Mouse (Mus musculus) frontal cortex, postnatal 25 days (tissue): Measurements from ENCODE around the gene Gigyf2.
A peak's percentile ranks its signal among the peaks of the same experiment; 100 is the strongest.

Experiments used
- DNase-seq, 2 experiments: peaks; one replicate each; pipeline ENCODE4 v3.0.0; 2022; ENCODE audit warnings: low spot score in 2 of 2

Gigyf2 gene

DNA sequence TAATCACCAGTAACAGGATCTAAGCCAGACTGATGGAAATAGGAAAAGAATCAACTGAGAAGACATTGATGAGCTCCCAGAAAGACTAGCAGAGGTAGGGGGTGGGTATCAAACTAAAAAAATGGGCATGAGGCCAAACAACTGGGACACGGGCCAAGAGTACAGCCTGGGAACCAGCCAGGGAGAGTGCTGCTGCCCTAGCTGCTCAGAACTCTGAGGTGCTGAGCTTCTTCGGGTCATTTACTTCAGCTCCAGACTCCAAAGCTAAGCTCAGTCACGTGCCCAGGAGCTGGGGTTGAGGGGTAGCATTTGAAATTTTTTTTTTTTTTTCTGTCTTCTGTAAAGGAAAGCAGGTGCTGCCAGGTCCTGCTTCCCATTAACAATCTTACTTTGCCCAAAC, 10.1 kb upstream of the Gigyf2 start:
- peak; percentile 12 to 17 for DNase-seq

DNA sequence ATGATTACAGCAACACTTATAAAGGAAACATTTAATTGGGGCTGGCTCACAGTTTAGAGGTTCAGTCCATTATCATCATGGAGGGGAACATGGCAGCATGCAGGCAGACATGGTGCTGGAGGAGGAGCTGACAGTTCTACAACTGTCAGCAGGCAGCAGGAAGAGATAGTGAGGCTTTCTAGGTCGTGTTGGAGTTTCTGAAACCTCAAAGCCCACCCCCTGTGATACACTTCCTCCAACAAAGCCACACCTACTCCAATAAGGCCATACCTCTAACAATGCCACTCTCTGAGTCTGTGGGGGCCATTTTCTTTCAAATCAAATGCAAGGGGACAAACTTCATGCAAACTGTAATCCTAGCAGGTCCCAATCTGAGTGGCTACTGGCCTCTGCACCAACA, 5.7 kb upstream of the Gigyf2 start:
- no peak for DNase-seq

DNA sequence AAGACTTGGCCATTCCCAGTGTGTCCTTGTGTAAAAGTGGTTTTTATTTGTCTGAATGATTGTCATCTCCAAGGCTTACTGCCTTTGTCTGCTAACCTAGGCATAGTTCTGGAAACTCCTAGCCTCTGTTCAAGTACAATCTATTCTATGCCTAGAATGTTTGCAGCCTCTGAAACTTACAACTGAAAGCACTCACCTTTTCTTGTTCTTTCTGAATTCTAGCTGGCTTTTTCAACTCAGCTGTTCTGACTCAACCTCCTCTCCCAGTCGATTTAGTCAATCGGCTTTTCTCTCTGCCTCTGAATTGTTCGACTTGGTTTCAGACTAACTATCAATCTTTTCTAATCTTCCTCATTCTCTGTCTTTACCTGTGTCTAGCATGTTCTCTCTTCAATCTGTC, 4.0 kb upstream of the Gigyf2 start:
- no peak for DNase-seq

DNA sequence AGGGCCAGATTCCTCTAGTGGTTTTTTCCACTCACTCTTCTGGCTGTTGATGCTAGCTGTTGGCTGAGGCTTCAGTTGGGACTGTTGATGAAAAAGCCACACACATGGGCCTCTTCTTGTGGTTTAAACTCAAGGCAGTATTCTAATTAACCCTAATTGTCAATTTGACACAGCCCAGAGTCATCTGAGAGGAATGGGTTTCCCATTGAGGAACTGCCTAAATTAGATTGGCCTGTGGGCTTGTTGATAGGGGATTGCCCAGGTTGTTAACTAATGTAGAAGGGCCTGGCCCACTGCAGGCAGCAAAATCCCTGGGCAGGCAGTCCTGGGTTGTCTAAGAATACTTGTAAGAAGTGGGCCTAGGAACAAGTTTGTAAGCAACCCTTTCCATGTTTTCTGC, 2.1 kb upstream of the Gigyf2 start:
- DNase-seq = no peak

DNA sequence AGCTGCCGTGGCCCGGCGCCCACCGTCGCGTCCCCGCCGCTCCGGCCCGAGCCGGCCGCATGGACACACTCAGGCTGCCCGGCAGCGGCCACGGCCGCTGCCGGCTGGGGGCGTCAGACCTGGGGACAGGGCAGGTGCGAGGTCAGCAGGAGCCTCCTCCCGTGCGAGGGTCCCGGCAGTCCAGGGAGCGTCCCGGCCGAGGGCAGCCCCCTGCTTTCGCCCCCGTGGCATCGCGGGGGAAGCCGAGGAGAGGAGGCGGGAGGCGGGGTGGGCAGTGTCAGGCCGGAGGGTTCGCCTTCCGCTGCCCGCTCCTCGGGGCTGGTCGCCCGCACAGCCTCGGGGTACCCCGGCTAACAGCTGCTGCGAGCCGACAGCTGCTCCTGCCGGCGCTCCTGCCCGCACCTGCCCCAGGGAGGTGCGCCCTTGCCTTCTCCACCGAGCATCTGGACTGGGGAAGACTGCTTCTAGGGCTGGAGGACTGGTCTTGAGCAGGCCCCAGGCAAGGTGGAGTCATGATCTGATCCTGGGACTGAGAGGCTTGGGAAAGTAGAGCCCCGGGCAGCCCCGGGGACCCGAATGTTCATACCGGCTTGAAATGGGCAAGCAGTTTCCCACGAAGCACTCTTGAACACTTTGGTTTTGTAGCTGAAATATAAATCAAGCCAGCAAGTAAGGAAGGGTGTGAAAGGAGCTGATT, 515 bp downstream of the Gigyf2 start:
- DNase-seq = peak; percentile 15 to 22

DNA sequence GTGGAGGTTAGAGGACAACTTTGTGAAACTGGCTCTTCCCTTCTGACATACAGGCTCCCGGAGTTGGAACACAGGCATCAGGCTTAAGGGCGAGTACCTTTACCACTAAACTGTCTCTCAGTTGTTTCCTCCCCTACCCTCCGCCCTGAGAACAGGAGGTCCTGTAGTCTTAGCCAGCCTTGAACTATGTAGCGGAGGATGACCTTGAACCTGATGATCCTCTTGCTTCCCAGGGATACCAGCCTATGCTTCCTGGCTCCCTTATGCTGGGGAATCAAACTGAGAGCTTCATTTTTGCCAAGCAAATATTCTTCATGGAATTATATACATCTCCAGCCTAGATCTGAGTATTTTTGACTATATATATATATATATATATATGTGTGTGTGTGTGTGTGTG, 5.0 kb downstream of the Gigyf2 start:
- DNase-seq = no peak

DNA sequence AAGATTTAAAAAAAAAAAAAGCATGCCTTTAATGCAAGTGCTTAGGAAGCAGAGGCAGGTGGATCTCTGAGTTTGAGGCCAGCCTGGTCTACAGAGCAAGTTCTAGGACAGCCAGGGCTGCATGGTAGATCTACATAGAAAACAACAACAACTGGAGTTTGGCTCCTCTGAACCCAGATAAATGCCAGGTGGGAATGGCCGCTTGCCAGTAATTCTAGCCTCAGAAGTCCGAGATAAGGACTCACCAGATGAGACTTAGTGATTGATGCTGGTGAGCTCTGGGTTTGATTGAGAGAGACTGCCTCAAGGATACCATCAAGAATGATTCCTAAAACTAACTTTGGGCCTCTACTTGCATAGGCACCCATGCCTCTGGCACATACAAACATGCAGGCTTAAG, 23.8 kb downstream of the Gigyf2 start:
- no peak for DNase-seq

DNA sequence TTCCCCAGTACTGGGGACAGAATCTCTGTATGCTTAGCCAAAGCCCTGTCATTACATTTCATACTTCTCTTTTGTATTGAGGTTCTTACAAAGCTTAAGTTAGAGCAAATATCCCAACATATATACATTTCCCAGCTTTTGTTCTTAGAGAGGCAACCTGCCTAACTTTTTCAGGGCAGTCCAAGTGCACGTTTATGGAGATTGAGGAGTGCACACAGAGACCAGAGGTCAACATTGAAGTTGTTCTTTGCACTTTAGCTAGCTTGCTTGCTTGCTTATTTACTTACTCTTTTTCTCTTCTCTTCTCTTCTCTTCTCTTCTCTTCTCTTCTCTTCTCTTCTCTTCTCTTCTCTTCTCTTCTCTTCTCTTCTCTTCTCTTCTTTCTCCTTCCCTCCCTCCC, 33.5 kb downstream of the Gigyf2 start:
- no peak for DNase-seq

DNA sequence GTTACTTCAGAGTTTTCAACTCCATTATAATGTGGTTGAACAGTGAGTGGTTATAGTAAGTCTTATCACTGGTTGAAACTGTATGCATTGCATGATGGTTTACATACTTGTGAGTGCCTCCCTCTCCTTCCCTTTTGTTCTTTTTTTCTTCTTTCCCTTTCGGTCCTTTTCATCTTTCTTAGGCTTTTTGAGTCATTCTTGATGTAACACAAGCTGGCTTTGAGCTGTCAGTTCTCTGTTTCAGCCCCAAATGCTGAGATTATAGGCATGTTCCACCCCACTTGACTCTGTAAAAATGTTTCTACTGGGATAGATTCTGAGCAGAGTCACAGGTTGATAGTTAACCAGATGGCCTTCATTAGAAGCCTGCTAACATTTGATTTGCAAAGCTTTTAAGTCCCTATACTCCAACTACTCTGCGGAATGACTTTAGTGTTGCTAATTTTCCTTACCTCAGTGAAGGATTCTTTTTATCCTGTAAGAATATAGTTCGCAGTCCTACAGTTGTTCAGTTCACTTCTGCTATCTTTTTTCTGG, 51.3 kb downstream of the Gigyf2 start:
- DNase-seq = no peak

DNA sequence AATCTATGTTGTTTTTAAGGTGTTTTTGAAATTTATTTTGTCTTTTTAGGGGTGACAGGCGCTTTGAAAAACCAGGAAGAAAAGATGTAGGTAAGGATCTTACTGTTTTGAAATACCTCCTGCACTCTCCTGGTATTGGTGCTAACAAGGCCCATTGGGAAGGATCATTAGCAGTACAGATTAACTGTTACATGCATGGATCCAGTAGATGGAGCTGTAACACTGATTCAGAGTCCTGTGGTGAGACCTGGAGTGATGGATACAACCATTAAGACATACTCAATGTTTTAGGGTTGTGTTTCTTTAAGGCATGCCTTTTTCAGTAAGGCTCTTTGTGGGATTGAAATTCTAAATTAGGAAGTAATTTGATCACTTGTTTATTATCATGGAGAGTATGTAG, 53.1 kb downstream of the Gigyf2 start:
- DNase-seq = no peak

DNA sequence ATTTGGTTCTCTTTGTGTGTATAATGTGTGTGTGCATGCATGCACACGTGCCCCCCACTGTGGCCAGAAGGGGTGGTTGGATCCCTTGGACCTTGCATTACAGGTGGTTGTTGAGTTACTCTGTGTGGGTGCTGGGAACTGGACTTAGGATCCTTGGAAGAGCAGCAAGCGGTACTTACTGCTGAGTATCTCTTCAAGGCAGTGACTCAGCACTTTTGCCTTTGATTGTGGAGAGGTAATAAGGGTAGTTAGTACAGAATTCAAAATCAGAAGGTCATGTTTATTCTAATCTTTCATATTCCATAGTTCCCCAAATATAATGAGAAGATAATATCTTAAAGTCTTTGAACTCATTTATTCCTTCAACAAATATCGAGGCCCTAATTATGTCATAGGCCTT, 54.4 kb downstream of the Gigyf2 start:
- DNase-seq = no peak

DNA sequence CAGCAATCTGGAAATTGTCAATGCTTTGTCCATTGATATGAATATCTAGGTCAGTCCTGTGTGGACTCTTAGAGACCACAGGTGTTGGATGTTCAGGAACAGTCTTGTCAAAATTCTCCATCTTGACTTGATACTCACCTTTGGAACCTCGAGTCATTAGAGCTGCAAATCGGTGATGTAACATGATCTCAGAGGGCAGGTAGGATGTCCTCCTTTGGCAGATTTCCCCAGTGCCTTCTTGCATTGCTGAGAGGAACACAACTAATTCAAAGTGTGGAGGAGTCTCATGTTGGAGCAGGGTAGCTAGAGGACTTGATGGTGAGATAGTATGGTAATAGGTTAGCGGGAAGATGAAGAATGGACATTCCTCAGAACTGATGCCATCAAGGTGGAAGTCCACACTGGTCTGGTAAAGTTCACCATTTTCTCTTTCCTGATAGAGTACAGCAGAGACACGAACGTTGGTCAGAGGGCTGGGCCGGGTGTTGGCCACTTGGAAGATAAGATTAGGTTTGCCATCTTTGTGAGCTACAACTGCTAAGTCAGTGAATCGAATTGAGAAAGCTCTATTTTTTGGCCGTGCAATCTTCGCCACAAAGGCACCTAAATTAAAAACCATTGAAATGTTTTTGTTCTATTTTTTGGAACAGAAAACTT, 59.8 kb downstream of the Gigyf2 start:
- no peak for DNase-seq

DNA sequence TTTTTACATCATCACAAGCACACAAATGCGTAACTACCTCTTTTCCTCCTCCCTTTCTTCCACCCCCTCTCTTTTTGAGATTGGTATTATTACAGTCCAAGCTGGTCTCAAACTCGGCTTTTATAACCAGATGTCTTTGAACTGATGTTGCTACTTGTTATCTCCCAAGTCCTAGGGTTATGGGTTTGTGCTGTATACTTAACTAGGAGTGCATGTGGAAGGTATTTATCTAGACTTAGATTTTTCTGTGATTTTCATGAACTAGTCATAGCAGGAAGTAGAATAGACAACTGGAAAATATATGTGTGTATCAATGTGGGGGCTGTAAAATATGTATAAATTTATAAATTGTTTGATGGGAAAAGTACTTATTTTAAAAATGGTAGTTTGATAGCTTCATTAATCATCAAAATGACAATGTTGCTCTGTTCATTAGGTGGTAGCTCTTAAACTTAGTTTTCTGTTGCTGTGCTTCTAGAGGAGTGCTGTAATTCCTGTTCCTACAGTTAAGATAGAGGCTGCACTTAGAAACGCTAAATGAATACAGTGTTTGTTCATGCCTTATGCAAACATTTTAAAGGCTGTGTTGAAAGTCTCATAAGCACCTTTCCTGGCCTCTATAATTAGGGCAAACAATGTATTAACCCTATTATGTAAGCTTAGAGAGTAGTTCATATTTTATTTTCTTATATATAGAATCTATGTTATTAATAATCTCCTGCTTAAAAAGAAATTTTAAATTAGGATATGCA, 66.8 kb downstream of the Gigyf2 start:
- DNase-seq = no peak

DNA sequence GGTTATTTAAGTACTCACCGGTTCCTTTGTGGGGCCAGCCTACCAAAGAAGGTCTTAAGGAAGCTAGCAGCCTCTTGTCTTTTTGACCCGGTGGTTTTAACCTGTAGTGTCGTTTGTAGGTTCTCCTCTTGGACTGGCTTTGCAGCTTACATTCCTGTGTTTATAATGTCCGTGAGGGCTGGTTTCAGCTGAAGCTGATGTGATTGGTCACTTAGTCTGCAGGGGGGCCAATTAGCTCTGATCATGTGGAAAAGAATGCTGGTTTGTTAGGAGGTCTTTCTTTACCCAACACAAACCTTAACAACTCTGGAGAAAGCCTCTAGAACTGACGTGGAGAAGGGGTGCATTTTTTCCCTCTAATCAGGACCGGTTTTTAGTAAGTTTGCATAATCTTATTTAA, 67.8 kb downstream of the Gigyf2 start, which contains the start of gene Kcnj13:
Gene Kcnj13, minus strand, starts transcription at position 136 of the 400 bp plus-strand sequence.
- DNase-seq = no peak

DNA sequence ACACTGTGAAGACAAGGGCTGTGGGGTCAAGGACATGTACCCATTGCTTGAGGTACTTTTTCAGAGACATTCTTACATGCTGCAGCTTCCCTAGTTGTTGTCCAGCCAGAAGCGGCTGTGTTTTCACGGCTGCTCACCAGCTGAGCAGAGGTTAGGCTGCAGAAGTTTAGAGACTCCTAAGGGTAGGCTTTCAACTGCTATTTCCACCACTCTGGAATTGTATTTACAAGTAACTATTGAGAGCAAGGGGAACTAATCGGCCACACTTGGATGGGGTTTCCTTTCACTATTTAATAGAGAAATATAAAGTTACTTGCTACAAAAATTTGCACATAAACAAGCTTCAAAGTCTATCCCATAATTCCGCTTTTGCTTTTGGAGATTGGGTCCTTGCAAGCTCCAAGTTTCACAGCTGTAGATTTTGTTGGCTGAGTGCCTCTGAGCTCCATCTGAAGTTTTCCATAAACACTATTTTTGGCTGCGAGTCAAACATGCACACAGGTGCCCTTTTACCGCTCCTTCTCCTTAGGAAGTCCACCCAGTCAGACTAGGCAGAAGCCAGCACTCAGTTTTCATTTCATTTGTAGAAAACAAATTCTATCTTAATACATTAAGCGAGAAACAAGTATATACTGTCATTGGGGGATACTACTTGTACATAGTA, 70.3 kb downstream of the Gigyf2 start:
- DNase-seq = no peak

DNA sequence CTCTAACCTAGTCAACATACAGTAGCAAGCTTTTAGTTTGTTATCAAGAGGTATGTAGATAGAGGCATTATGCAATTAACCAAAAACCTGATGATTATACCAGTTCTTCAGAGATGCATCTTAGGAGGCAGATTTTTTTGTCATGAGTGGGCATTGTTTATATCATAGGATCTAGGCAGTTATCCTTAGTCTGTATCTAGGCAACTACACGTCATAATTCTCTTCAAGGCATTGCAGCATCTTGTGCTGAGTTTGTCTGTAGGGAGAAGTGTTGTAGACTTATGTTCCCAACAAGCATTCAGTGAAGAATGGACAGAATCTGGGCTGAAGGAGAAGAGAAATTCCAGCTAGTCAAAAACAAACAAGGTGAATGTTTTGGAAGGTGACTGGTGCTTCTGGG, 77.9 kb downstream of the Gigyf2 start:
- no peak for DNase-seq

DNA sequence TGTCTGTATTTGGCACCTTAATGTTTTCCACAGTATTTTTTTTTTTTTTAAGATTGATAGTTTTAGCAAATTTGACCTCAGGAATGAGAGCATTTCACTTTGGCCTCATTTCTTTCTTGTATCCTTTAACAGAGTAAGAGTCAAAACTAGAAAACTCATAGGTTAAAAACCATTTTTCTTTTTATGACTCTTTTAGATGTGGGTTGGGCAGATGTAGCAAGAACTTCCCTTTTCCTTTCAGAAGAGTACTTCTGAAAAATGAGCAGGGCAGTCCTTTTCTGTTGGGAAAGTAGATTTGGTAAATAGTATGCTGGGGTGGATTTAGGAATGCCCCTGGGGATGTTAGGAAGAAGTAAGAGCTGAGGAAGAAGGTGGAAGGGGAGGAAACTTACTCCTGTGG, 79.2 kb downstream of the Gigyf2 start:
- no peak for DNase-seq

DNA sequence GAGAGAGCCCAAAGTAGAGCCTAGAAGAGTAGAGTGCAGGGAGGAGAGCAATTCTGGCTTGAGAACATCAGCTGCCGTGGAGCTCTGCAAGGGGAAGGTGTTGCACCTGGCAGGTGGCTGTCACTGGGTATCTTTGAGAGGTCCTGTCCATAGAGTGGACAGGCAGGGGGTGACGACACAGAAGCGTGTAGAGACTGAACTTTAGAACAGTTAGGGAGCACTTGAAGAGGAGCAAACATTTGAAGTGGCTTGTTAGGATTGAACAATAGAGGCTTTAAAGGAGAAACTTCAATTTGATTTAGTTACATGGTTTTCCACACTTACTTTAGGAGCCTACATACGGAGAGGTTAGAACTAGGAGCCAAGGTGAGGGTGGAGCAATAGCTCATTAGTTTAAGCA, 82.6 kb downstream of the Gigyf2 start:
- DNase-seq = no peak

DNA sequence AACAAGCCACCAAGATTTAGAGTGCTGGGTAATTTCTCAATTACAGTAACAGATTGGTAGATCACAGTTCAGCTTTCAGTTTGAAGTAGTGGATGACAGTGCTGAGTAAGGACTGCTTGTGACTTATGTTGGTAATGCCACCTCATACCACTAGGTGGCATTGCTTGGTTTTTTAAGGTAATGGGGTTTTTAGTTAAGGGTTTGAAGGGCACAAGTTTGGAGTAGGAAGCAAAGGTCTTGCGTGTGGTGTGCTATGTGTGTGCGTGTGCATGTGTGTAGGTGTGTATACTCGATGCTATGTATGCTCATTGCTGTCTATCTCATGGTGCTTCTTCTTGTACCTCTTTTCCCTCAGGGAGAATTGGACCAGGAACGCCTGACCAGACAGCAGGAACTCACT, 91.9 kb downstream of the Gigyf2 start:
- no peak for DNase-seq

DNA sequence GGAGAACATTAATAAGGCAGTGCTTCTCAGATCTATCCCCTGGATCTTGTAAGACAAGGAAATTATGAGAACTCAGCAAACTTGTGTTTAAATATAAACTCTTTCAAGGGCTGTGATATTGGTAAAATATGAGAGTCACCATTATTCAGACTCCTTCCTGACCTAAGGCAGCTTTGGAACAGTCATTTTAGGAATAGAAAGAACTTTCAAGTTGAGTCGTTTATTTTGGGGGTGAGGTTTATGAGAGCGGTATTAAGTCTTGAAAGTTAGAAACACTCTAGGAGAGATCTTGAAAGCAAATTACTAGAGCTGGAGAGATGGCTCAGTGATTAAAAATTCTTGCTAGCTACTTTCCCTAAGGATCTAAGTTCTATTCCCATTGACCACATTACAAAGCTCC, 108.3 kb downstream of the Gigyf2 start:
- no peak for DNase-seq

DNA sequence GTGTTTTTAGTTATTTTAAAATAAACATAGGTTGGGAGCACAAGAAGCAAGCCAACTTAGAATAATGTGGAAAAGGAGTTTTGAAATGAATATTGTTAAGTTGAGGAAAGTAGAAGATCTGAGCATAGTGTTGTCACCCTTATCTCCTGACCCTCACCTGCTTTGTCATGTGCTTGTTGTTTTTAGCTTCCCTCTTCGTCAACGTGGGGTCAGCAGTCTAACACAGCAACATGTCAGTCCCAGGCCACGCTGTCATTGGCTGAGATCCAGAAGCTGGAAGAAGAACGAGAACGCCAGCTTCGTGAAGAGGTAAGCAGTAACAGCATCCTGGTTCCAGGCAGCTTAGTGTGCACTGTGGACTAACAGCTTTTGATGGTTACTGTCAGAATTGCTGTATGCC, 109.8 kb downstream of the Gigyf2 start:
- no peak for DNase-seq
